Mouse (Mus musculus): Measurements from ENCODE around the gene Aif1l. TPM values are rescaled to one million over a fixed set of nuclear protein-coding genes. Genes with fewer than 3 reads are reported as not detected.

The Aif1l gene
- total RNA-seq (2014; fragmentation: Nextera tagmentation) (not detected in 2 replicates), total RNA-seq (2017) (0.22 and 0.23 TPM in 2 replicates), polyA plus RNA-seq (2012) (not detected in 2 replicates)

GRCm38 (mm10) chr2:31950058-31950871 lies at the start of gene Aif1l:
Gene Aif1l, plus strand, starts transcription at chr2:31950139.
- no peak for DNase-seq (ENCODE audit: low spot score)
- H3K9me3 ChIP-seq (replicated peaks): no peaks in the 10 kb centered on the region
- H3K4me3 ChIP-seq (ENCODE audit: low read depth, low read length): no peak within 1 kb of the TSS
- no peak for TF ChIP-seq TAL1 (conservative IDR thresholded peaks at IDR 0.05; ENCODE audit: low read depth, low read length)
- TF ChIP-seq GATA1 (IDR thresholded peaks at IDR 0.05; ENCODE audit: borderline replicate concordance, low read length): no peak
- TF ChIP-seq GATA2 (IDR thresholded peaks at IDR 0.05; ENCODE audit: borderline replicate concordance, low read depth, low read length): no peak
- no peak for TF ChIP-seq POLR2AphosphoS5 (IDR thresholded peaks at IDR 0.05; ENCODE audit: insufficient replicate concordance, low read depth, low read length)
- TF ChIP-seq CTCF (IDR thresholded peaks at IDR 0.05; ENCODE audit: low read depth, low read length): no peak
- peaks cover 2% of the 10 kb centered on the region; the same call in 1 of the 2 replicates for H3K4me1 ChIP-seq (ENCODE audit: insufficient read depth, low read depth, low read length)
- no peaks in the 10 kb centered on the region for H3K36me3 ChIP-seq (replicated peaks)
- no peak for ATAC-seq (ENCODE audit: extremely low read depth, insufficient number of reproducible peaks, low FRiP score, poor library complexity, severe bottlenecking)
- peaks cover 68% of the 10 kb centered on the region for H3K27me3 ChIP-seq (ENCODE audit: insufficient read depth, low read length)

GRCm38 (mm10) chr2:31900932-31901331 lies 49.0 kb upstream of the Aif1l start:
- TF ChIP-seq GATA2 (IDR thresholded peaks at IDR 0.05; ENCODE audit: borderline replicate concordance, low read depth, low read length) (no peak), POLR2AphosphoS5 (IDR thresholded peaks at IDR 0.05; ENCODE audit: insufficient replicate concordance, low read depth, low read length) (no peak), CTCF (IDR thresholded peaks at IDR 0.05; ENCODE audit: low read depth, low read length) (no peak), GATA1 (IDR thresholded peaks at IDR 0.05; ENCODE audit: borderline replicate concordance, low read length) (no peak), TAL1 (conservative IDR thresholded peaks at IDR 0.05; ENCODE audit: low read depth, low read length) (no peak)
- DNase-seq (ENCODE audit: low spot score) (no peak), ATAC-seq (ENCODE audit: extremely low read depth, insufficient number of reproducible peaks, low FRiP score, poor library complexity, severe bottlenecking) (no peak)
- Histone ChIP-seq H3K9me3 (replicated peaks) (no peaks in the 10 kb centered on the region), H3K36me3 (replicated peaks) (no peaks in the 10 kb centered on the region), H3K4me1 (ENCODE audit: insufficient read depth, low read depth, low read length) (no peaks in the 10 kb centered on the region; the same call in 1 of the 2 replicates), H3K27me3 (ENCODE audit: insufficient read depth, low read length) (peaks cover 37% of the 10 kb centered on the region; the same call in 1 of the 2 replicates), H3K4me3 (ENCODE audit: low read depth, low read length) (no peak overlapping the region)

- no peaks in the 10 kb centered on the region for H3K36me3 ChIP-seq (replicated peaks)
- no peak overlapping the region for H3K4me3 ChIP-seq (ENCODE audit: low read depth, low read length)
- DNase-seq (ENCODE audit: low spot score) (no peak), ATAC-seq (ENCODE audit: extremely low read depth, insufficient number of reproducible peaks, low FRiP score, poor library complexity, severe bottlenecking) (no peak)
- H3K9me3 ChIP-seq (replicated peaks): no peaks in the 10 kb centered on the region
- peaks cover 38% of the 10 kb centered on the region; the same call in 1 of the 2 replicates for H3K27me3 ChIP-seq (ENCODE audit: insufficient read depth, low read length)
- H3K4me1 ChIP-seq (ENCODE audit: insufficient read depth, low read depth, low read length): no peaks in the 10 kb centered on the region; the same call in 1 of the 2 replicates
- no peak for TF ChIP-seq GATA2 (IDR thresholded peaks at IDR 0.05; ENCODE audit: borderline replicate concordance, low read depth, low read length)
- TF ChIP-seq GATA1 (IDR thresholded peaks at IDR 0.05; ENCODE audit: borderline replicate concordance, low read length): no peak
- no peak for TF ChIP-seq TAL1 (conservative IDR thresholded peaks at IDR 0.05; ENCODE audit: low read depth, low read length)
- TF ChIP-seq POLR2AphosphoS5 (IDR thresholded peaks at IDR 0.05; ENCODE audit: insufficient replicate concordance, low read depth, low read length): no peak
- TF ChIP-seq CTCF (IDR thresholded peaks at IDR 0.05; ENCODE audit: low read depth, low read length): no peak
Observed at GRCm38 (mm10) chr2:31901659-31902362, 48.1 kb upstream of the Aif1l start.

- no peaks in the 10 kb centered on the region for H3K36me3 ChIP-seq (replicated peaks)
- TF ChIP-seq CTCF (IDR thresholded peaks at IDR 0.05; ENCODE audit: low read depth, low read length) (no peak), POLR2AphosphoS5 (IDR thresholded peaks at IDR 0.05; ENCODE audit: insufficient replicate concordance, low read depth, low read length) (no peak), GATA1 (IDR thresholded peaks at IDR 0.05; ENCODE audit: borderline replicate concordance, low read length) (no peak), GATA2 (IDR thresholded peaks at IDR 0.05; ENCODE audit: borderline replicate concordance, low read depth, low read length) (no peak), TAL1 (conservative IDR thresholded peaks at IDR 0.05; ENCODE audit: low read depth, low read length) (no peak)
- H3K4me1 ChIP-seq (ENCODE audit: insufficient read depth, low read depth, low read length): no peaks in the 10 kb centered on the region; the same call in 1 of the 2 replicates
- H3K9me3 ChIP-seq (replicated peaks): no peaks in the 10 kb centered on the region
- DNase-seq (ENCODE audit: low spot score) (no peak), ATAC-seq (ENCODE audit: extremely low read depth, insufficient number of reproducible peaks, low FRiP score, poor library complexity, severe bottlenecking) (no peak)
- no peak overlapping the region for H3K4me3 ChIP-seq (ENCODE audit: low read depth, low read length)
- H3K27me3 ChIP-seq (ENCODE audit: insufficient read depth, low read length): peaks cover 34% of the 10 kb centered on the region; the same call in 1 of the 2 replicates
Observed at GRCm38 (mm10) chr2:31904089-31904488, 45.9 kb upstream of the Aif1l start.

GRCm38 (mm10) chr2:31904622-31905021 lies 45.3 kb upstream of the Aif1l start:
- peaks cover 34% of the 10 kb centered on the region; the same call in 1 of the 2 replicates for H3K27me3 ChIP-seq (ENCODE audit: insufficient read depth, low read length)
- DNase-seq (ENCODE audit: low spot score): no peak
- no peak for ATAC-seq (ENCODE audit: extremely low read depth, insufficient number of reproducible peaks, low FRiP score, poor library complexity, severe bottlenecking)
- no peaks in the 10 kb centered on the region for H3K9me3 ChIP-seq (replicated peaks)
- no peak overlapping the region for H3K4me3 ChIP-seq (ENCODE audit: low read depth, low read length)
- no peak for TF ChIP-seq GATA1 (IDR thresholded peaks at IDR 0.05; ENCODE audit: borderline replicate concordance, low read length)
- no peak for TF ChIP-seq POLR2AphosphoS5 (IDR thresholded peaks at IDR 0.05; ENCODE audit: insufficient replicate concordance, low read depth, low read length)
- TF ChIP-seq TAL1 (conservative IDR thresholded peaks at IDR 0.05; ENCODE audit: low read depth, low read length): no peak
- no peak for TF ChIP-seq CTCF (IDR thresholded peaks at IDR 0.05; ENCODE audit: low read depth, low read length)
- TF ChIP-seq GATA2 (IDR thresholded peaks at IDR 0.05; ENCODE audit: borderline replicate concordance, low read depth, low read length): no peak
- H3K4me1 ChIP-seq (ENCODE audit: insufficient read depth, low read depth, low read length): no peaks in the 10 kb centered on the region; the same call in 1 of the 2 replicates
- H3K36me3 ChIP-seq (replicated peaks): no peaks in the 10 kb centered on the region
